Mouse (Mus musculus) right cerebral cortex, adult 2 months (tissue): ENCODE results near the gene Vti1b.

Source experiments
- DNase-seq, 2 experiments: peaks; one replicate each; pipeline ENCODE4 v3.0.0; 2021 to 2022; ENCODE audit warnings: low spot score in 2 of 2

Gene Vti1b

GRCm38 (mm10) chr12:79138999-79139398 is 33.5 kb downstream of the Vti1b start:
- DNase-seq, result no peak

GRCm38 (mm10) chr12:79136949-79137348 is 35.5 kb downstream of the Vti1b start:
- no peak for DNase-seq

- DNase-seq, result peak; percentile 11 to 15
These were observed 37.4 kb downstream of the Vti1b start for GRCm38 (mm10) chr12:79135105-79135504.

- DNase-seq, result peak; percentile 21 to 26
These were observed 37.8 kb downstream of the Vti1b start for GRCm38 (mm10) chr12:79134676-79135075.

- no peak for DNase-seq
These were observed 40.6 kb downstream of the Vti1b start for GRCm38 (mm10) chr12:79131706-79132460.

- peak in 1 of 2 experiments; percentile 5 for DNase-seq
These were observed 41.2 kb downstream of the Vti1b start for GRCm38 (mm10) chr12:79131178-79131675.

- peak; percentile 70 to 71 for DNase-seq
These were observed 41.9 kb downstream of the Vti1b start, which contains the start of gene Arg2 for GRCm38 (mm10) chr12:79130299-79131177. Gene Arg2 (plus strand): TSS chr12:79130777.

GRCm38 (mm10) chr12:79122820-79123219 is 49.6 kb downstream of the Vti1b start:
- no peak for DNase-seq

GRCm38 (mm10) chr12:79118991-79119390 is 53.5 kb downstream of the Vti1b start:
- DNase-seq, result no peak
